Mouse (Mus musculus): Measurements from ENCODE around the gene Gm45062. TPM values are rescaled to one million over a fixed set of nuclear protein-coding genes. Genes with fewer than 3 reads are reported as not detected.

Gm45062 gene
- total RNA-seq, 1 experiment = 1.5 TPM

GRCm38 (mm10) chr6:8446786-8447185, 187.5 kb downstream of the Gm45062 start:
- Histone ChIP-seq H3K9ac (ENCODE audit: insufficient read depth, low read depth, low read length, poor library complexity, severe bottlenecking) (no peak overlapping the region), H3K27ac (ENCODE audit: insufficient read depth, low read depth, low read length, poor library complexity, severe bottlenecking) (no peak overlapping the region), H3K4me3 (ENCODE audit: insufficient read depth in 1 of 2, low read depth in 1 of 2, low read length in 2 of 2, poor library complexity in 1 of 2, severe bottlenecking in 1 of 2) (no peak overlapping the region), H3K4me1 (ENCODE audit: control insufficient read depth in 2 of 2, insufficient read depth in 2 of 2, low read length in 2 of 2, poor library complexity in 1 of 2) (no peaks in the 10 kb centered on the region), H3K9me3 (ENCODE audit: control insufficient read depth, insufficient read depth, low read depth, low read length) (no peaks in the 10 kb centered on the region), H3K36me3 (ENCODE audit: control insufficient read depth, insufficient read depth, low read length, poor library complexity, severe bottlenecking) (no peaks in the 10 kb centered on the region)
- TF ChIP-seq CHD2 (IDR thresholded peaks at IDR 0.05; ENCODE audit: low read depth, low read length) (no peak), ZC3H11A (IDR thresholded peaks at IDR 0.05; ENCODE audit: borderline replicate concordance, low read depth, low read length) (no peak), HCFC1 (IDR thresholded peaks at IDR 0.05; ENCODE audit: borderline replicate concordance, insufficient read depth, low read length) (no peak), MAFK (IDR thresholded peaks at IDR 0.05; ENCODE audit: insufficient read depth, low read depth, low read length) (no peak), ZNF384 (IDR thresholded peaks at IDR 0.05; ENCODE audit: low read depth, low read length) (no peak)
- in situ Hi-C loops (cut with MboI; ENCODE audit: low sequenced_read_pairs in 2 of 2, unreplicated experiment in 2 of 2) = no loop called here
- DNase-seq (ENCODE audit: low read depth, low spot score) = no peak

- TF ChIP-seq ZC3H11A (IDR thresholded peaks at IDR 0.05; ENCODE audit: borderline replicate concordance, low read depth, low read length) (no peak), ZNF384 (IDR thresholded peaks at IDR 0.05; ENCODE audit: low read depth, low read length) (no peak), HCFC1 (IDR thresholded peaks at IDR 0.05; ENCODE audit: borderline replicate concordance, insufficient read depth, low read length) (no peak), MAFK (IDR thresholded peaks at IDR 0.05; ENCODE audit: insufficient read depth, low read depth, low read length) (no peak), CHD2 (IDR thresholded peaks at IDR 0.05; ENCODE audit: low read depth, low read length) (no peak)
- in situ Hi-C loops (cut with MboI; ENCODE audit: low sequenced_read_pairs in 2 of 2, unreplicated experiment in 2 of 2) = no loop called here
- no peak overlapping the region for H3K9ac ChIP-seq (ENCODE audit: insufficient read depth, low read depth, low read length, poor library complexity, severe bottlenecking)
- DNase-seq (ENCODE audit: low read depth, low spot score) = no peak
- H3K27ac ChIP-seq (ENCODE audit: insufficient read depth, low read depth, low read length, poor library complexity, severe bottlenecking) = no peak overlapping the region
- H3K36me3 ChIP-seq (ENCODE audit: control insufficient read depth, insufficient read depth, low read length, poor library complexity, severe bottlenecking) = no peaks in the 10 kb centered on the region
- H3K4me1 ChIP-seq (ENCODE audit: control insufficient read depth in 2 of 2, insufficient read depth in 2 of 2, low read length in 2 of 2, poor library complexity in 1 of 2) = no peaks in the 10 kb centered on the region
- H3K4me3 ChIP-seq (ENCODE audit: insufficient read depth in 1 of 2, low read depth in 1 of 2, low read length in 2 of 2, poor library complexity in 1 of 2, severe bottlenecking in 1 of 2) = no peak overlapping the region
- H3K9me3 ChIP-seq (ENCODE audit: control insufficient read depth, insufficient read depth, low read depth, low read length) = no peaks in the 10 kb centered on the region
Observed at GRCm38 (mm10) chr6:8455599-8455998, 196.3 kb downstream of the Gm45062 start.

- Histone ChIP-seq H3K9ac (ENCODE audit: insufficient read depth, low read depth, low read length, poor library complexity, severe bottlenecking) (no peak overlapping the region), H3K4me1 (ENCODE audit: control insufficient read depth in 2 of 2, insufficient read depth in 2 of 2, low read length in 2 of 2, poor library complexity in 1 of 2) (no peaks in the 10 kb centered on the region), H3K27ac (ENCODE audit: insufficient read depth, low read depth, low read length, poor library complexity, severe bottlenecking) (no peak overlapping the region), H3K36me3 (ENCODE audit: control insufficient read depth, insufficient read depth, low read length, poor library complexity, severe bottlenecking) (no peaks in the 10 kb centered on the region), H3K9me3 (ENCODE audit: control insufficient read depth, insufficient read depth, low read depth, low read length) (no peaks in the 10 kb centered on the region), H3K4me3 (ENCODE audit: insufficient read depth in 1 of 2, low read depth in 1 of 2, low read length in 2 of 2, poor library complexity in 1 of 2, severe bottlenecking in 1 of 2) (no peak overlapping the region)
- no peak for TF ChIP-seq ZNF384 (IDR thresholded peaks at IDR 0.05; ENCODE audit: low read depth, low read length)
- TF ChIP-seq ZC3H11A (IDR thresholded peaks at IDR 0.05; ENCODE audit: borderline replicate concordance, low read depth, low read length) = no peak
- no peak for TF ChIP-seq MAFK (IDR thresholded peaks at IDR 0.05; ENCODE audit: insufficient read depth, low read depth, low read length)
- no peak for TF ChIP-seq CHD2 (IDR thresholded peaks at IDR 0.05; ENCODE audit: low read depth, low read length)
- TF ChIP-seq HCFC1 (IDR thresholded peaks at IDR 0.05; ENCODE audit: borderline replicate concordance, insufficient read depth, low read length) = no peak
- in situ Hi-C loops (cut with MboI; ENCODE audit: low sequenced_read_pairs in 2 of 2, unreplicated experiment in 2 of 2) = no loop called here
- no peak for DNase-seq (ENCODE audit: low read depth, low spot score)
Observed at GRCm38 (mm10) chr6:8458596-8458995, 199.3 kb downstream of the Gm45062 start.

GRCm38 (mm10) chr6:8462447-8462846, 203.2 kb downstream of the Gm45062 start:
- in situ Hi-C loops (cut with MboI; ENCODE audit: low sequenced_read_pairs in 2 of 2, unreplicated experiment in 2 of 2) = no loop called here
- H3K4me1 ChIP-seq (ENCODE audit: control insufficient read depth in 2 of 2, insufficient read depth in 2 of 2, low read length in 2 of 2, poor library complexity in 1 of 2) = no peaks in the 10 kb centered on the region
- H3K36me3 ChIP-seq (ENCODE audit: control insufficient read depth, insufficient read depth, low read length, poor library complexity, severe bottlenecking) = no peaks in the 10 kb centered on the region
- H3K4me3 ChIP-seq (ENCODE audit: insufficient read depth in 1 of 2, low read depth in 1 of 2, low read length in 2 of 2, poor library complexity in 1 of 2, severe bottlenecking in 1 of 2) = no peak overlapping the region
- no peak for TF ChIP-seq HCFC1 (IDR thresholded peaks at IDR 0.05; ENCODE audit: borderline replicate concordance, insufficient read depth, low read length)
- H3K9ac ChIP-seq (ENCODE audit: insufficient read depth, low read depth, low read length, poor library complexity, severe bottlenecking) = no peak overlapping the region
- no peaks in the 10 kb centered on the region for H3K9me3 ChIP-seq (ENCODE audit: control insufficient read depth, insufficient read depth, low read depth, low read length)
- no peak overlapping the region for H3K27ac ChIP-seq (ENCODE audit: insufficient read depth, low read depth, low read length, poor library complexity, severe bottlenecking)
- no peak for DNase-seq (ENCODE audit: low read depth, low spot score)

- Histone ChIP-seq H3K9ac (ENCODE audit: insufficient read depth, low read depth, low read length, poor library complexity, severe bottlenecking) (no peak overlapping the region), H3K4me3 (ENCODE audit: insufficient read depth in 1 of 2, low read depth in 1 of 2, low read length in 2 of 2, poor library complexity in 1 of 2, severe bottlenecking in 1 of 2) (no peak overlapping the region), H3K36me3 (ENCODE audit: control insufficient read depth, insufficient read depth, low read length, poor library complexity, severe bottlenecking) (no peaks in the 10 kb centered on the region), H3K4me1 (ENCODE audit: control insufficient read depth in 2 of 2, insufficient read depth in 2 of 2, low read length in 2 of 2, poor library complexity in 1 of 2) (no peaks in the 10 kb centered on the region), H3K9me3 (ENCODE audit: control insufficient read depth, insufficient read depth, low read depth, low read length) (no peaks in the 10 kb centered on the region), H3K27ac (ENCODE audit: insufficient read depth, low read depth, low read length, poor library complexity, severe bottlenecking) (no peak overlapping the region)
- no peak for DNase-seq (ENCODE audit: low read depth, low spot score)
- TF ChIP-seq MAFK (IDR thresholded peaks at IDR 0.05; ENCODE audit: insufficient read depth, low read depth, low read length) = no peak
- no peak for TF ChIP-seq ZC3H11A (IDR thresholded peaks at IDR 0.05; ENCODE audit: borderline replicate concordance, low read depth, low read length)
- TF ChIP-seq ZNF384 (IDR thresholded peaks at IDR 0.05; ENCODE audit: low read depth, low read length) = no peak
- no peak for TF ChIP-seq CHD2 (IDR thresholded peaks at IDR 0.05; ENCODE audit: low read depth, low read length)
- no peak for TF ChIP-seq HCFC1 (IDR thresholded peaks at IDR 0.05; ENCODE audit: borderline replicate concordance, insufficient read depth, low read length)
- in situ Hi-C loops (cut with MboI; ENCODE audit: low sequenced_read_pairs in 2 of 2, unreplicated experiment in 2 of 2) = no loop called here
Observed at GRCm38 (mm10) chr6:8465388-8465787, 206.1 kb downstream of the Gm45062 start.
